Mouse (Mus musculus) bone marrow, adult 2 months (tissue): ENCODE measurements around the gene Micu1.

Experiments
- CTCF ChIP-seq: fragments of 200-500 bp; IDR thresholded peaks from 2 replicates; pipeline ENCODE4 v1.5.1; 2011; ENCODE audit warnings: low read length, control low read depth; ENCODE audit not compliant: control insufficient read depth, insufficient read depth
- POLR2A ChIP-seq: fragments of 200-500 bp; IDR thresholded peaks from 2 replicates; pipeline ENCODE4 v1.6.1; 2011; ENCODE audit warnings: low read depth, mild to moderate bottlenecking, control low read depth, low read length, borderline replicate concordance; ENCODE audit not compliant: control insufficient read depth

- TF ChIP-seq CTCF (no peak), POLR2A (no peak)
These were observed 36.6 kb upstream of the Micu1 start for GRCm38 (mm10) chr10:59665503-59666291.
